In the genomic region with DNA sequence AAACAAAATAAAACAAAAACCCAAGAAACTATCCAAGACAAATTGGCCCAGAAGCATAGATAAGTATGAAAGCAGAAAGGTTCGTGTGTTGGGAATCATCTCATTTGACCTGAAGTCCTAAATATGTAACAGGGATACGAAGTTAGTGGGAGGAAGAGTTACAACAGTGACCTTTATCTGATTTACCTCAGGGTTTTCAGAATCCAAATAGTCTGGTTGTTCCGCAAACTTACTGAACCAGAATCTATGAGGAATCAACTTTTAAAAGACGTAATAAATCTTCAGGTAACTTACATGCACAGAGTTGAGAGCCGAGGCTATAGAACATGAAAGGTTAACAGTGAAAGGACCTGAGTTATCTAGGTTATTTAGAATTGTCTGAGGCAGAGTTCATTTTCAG, we compare ENCODE assay signal across 26 mouse cellular contexts. TPM values are rescaled to one million over a fixed set of nuclear protein-coding genes. Genes with fewer than 3 reads are reported as not detected.
A peak's percentile ranks its signal among the peaks of the same experiment; 100 is the strongest.
DNase-seq lines count a peak whose midpoint lies in the region; ATAC-seq and TF ChIP-seq lines count a peak whose summit lies in the region.
"Had no signal": no experiment of that assay in that cellular context is flagged by ENCODE, and none has a peak within 500 bp of the region (broad histone marks: within the 10 kb centered on the region; RNA-seq: fewer than 3 reads in every experiment).

No protein-coding gene starts in this region.

- no peak for TF ChIP-seq EP300 in liver, postnatal 0 days (IDR thresholded peaks at IDR 0.05; ENCODE audit: low read depth)
- TF ChIP-seq EP300 in heart, adult 2 months (IDR thresholded peaks at IDR 0.05; ENCODE audit: insufficient read depth, low read depth, low read length) = no peak

- 81% methylated on average over 5 of the region's 5 CpGs for WGBS in liver, postnatal 0 days (ENCODE audit: insufficient replicate concordance)
- WGBS in liver, embryonic 11.5 days = 85% methylated on average over 5 of the region's 5 CpGs
- 92% methylated on average over 5 of the region's 5 CpGs for WGBS in heart, adult 2 months

- TF ChIP-seq POLR2A in heart, adult 2 months (IDR thresholded peaks at IDR 0.05; ENCODE audit: insufficient read depth, low read depth, low read length) = no peak

- no peaks in the 10 kb centered on the region for H3K79me2 ChIP-seq in heart, adult 2 months (replicated peaks; ENCODE audit: control insufficient read depth, insufficient read depth, low read length)

- peaks cover 13% of the 10 kb centered on the region for H3K4me1 ChIP-seq in liver, postnatal 0 days (ENCODE audit: insufficient read depth)
- peaks cover 7% of the 10 kb centered on the region for H3K4me1 ChIP-seq in liver, embryonic 11.5 days (replicated peaks; ENCODE audit: control insufficient read depth, insufficient read depth, low read length)
- peaks cover 2% of the 10 kb centered on the region for H3K4me1 ChIP-seq in heart, adult 2 months (ENCODE audit: control insufficient read depth, insufficient read depth, low read length)

- no peak for TF ChIP-seq CTCF in liver, postnatal 0 days (IDR thresholded peaks at IDR 0.05; ENCODE audit: low read depth)
- TF ChIP-seq CTCF in heart, adult 2 months (IDR thresholded peaks at IDR 0.05) = no peak

- intact Hi-C loops in gastrocnemius, postnatal 14 days (cut with DNase I; ENCODE audit: low total_unique reads) = no loop called here
- intact Hi-C loops in heart, adult 2 months (cut with DNase I) = no loop called here

- ATAC-seq in liver, postnatal 0 days = no peak
- ATAC-seq in liver, embryonic 11.5 days (replicated peaks; ENCODE audit: low FRiP score) = no peak
- ATAC-seq: forebrain, embryonic 14.5 days; forebrain, embryonic 16.5 days had no signal

- no peaks in the 10 kb centered on the region for H3K27me3 ChIP-seq in liver, postnatal 0 days (ENCODE audit: insufficient read depth, low read length)
- no peaks in the 10 kb centered on the region for H3K27me3 ChIP-seq in liver, embryonic 11.5 days (replicated peaks; ENCODE audit: control insufficient read depth, insufficient read depth, low read length)
- no peaks in the 10 kb centered on the region for H3K27me3 ChIP-seq in heart, adult 2 months (ENCODE audit: control insufficient read depth, insufficient read depth, low read length)
- H3K27me3 ChIP-seq: embryonic facial prominence, embryonic 12.5 days; forebrain, embryonic 12.5 days had no signal

- no peaks in the 10 kb centered on the region; the same call in 1 of the 2 replicates for H3K36me3 ChIP-seq in liver, postnatal 0 days (replicated peaks; ENCODE audit: insufficient read depth, low read length)
- no peaks in the 10 kb centered on the region for H3K36me3 ChIP-seq in liver, embryonic 11.5 days (ENCODE audit: control insufficient read depth, insufficient read depth, low read length)
- peaks cover 3% of the 10 kb centered on the region; the same call in 1 of the 2 replicates for H3K36me3 ChIP-seq in heart, adult 2 months (ENCODE audit: control insufficient read depth, insufficient read depth, low read length)
- H3K36me3 ChIP-seq: embryonic facial prominence, embryonic 12.5 days; forebrain, embryonic 10.5 days; forebrain, embryonic 12.5 days had no signal

- no peak overlapping the region for H3K4me3 ChIP-seq in liver, postnatal 0 days (ENCODE audit: low read depth, low read length)
- H3K4me3 ChIP-seq in liver, embryonic 11.5 days (ENCODE audit: low read depth, low read length) = no peak overlapping the region
- H3K4me3 ChIP-seq in heart, adult 2 months = no peak overlapping the region
- H3K4me3 ChIP-seq: embryonic facial prominence, embryonic 10.5 days; embryonic facial prominence, embryonic 12.5 days; forebrain, embryonic 10.5 days; forebrain, embryonic 12.5 days had no signal

- no peak overlapping the region for H3K4me2 ChIP-seq in liver, postnatal 0 days (ENCODE audit: low read depth, low read length)
- H3K4me2 ChIP-seq in liver, embryonic 11.5 days = no peak overlapping the region
- H3K4me2 ChIP-seq: embryonic facial prominence, embryonic 12.5 days; forebrain, embryonic 12.5 days had no signal

- no peak for DNase-seq in liver, postnatal 0 days
- no peak for DNase-seq in liver, embryonic 11.5 days (ENCODE audit: low spot score)
- DNase-seq in fat pad, adult 2 months (ENCODE audit: extremely low read depth, low read depth, low spot score) = peak; percentile 93
- DNase-seq in gastrocnemius, postnatal 14 days = no peak
- DNase-seq in heart, adult 2 months = no peak
- DNase-seq: adrenal gland, adult 2 months; adrenal gland, postnatal 10 days; adrenal gland, postnatal 25 days; cerebellum, adult 11-12 months; cerebellum, adult 2 months; cerebellum, adult 9-10 months; cerebellum, postnatal 10 days; cerebellum, postnatal 25 days had no signal

- H3K9me3 ChIP-seq in liver, postnatal 0 days (ENCODE audit: low read length) = no peaks in the 10 kb centered on the region
- H3K9me3 ChIP-seq in liver, embryonic 11.5 days (ENCODE audit: control insufficient read depth, low read length) = no peaks in the 10 kb centered on the region
- H3K9me3 ChIP-seq: embryonic facial prominence, embryonic 10.5 days; embryonic facial prominence, embryonic 12.5 days; forebrain, embryonic 10.5 days; forebrain, embryonic 12.5 days had no signal

- H3K9ac ChIP-seq in liver, postnatal 0 days (replicated peaks) = no peak overlapping the region
- no peak overlapping the region for H3K9ac ChIP-seq in liver, embryonic 11.5 days (ENCODE audit: low read depth, low read length)
- H3K9ac ChIP-seq in heart, adult 2 months (ENCODE audit: low read depth, low read length) = no peak overlapping the region
- H3K9ac ChIP-seq: embryonic facial prominence, embryonic 12.5 days; forebrain, embryonic 12.5 days had no signal

- 0 out of 2 replicates have a peak overlapping the region, but pooled peaks have one; percentile 19 for H3K27ac ChIP-seq in liver, postnatal 0 days (ENCODE audit: low read depth)
- no peak overlapping the region for H3K27ac ChIP-seq in liver, embryonic 11.5 days (ENCODE audit: low read depth, low read length)
- H3K27ac ChIP-seq in heart, adult 2 months = no peak overlapping the region
- H3K27ac ChIP-seq: embryonic facial prominence, embryonic 10.5 days; embryonic facial prominence, embryonic 12.5 days; forebrain, embryonic 10.5 days; forebrain, embryonic 12.5 days had no signal

RNA-seq across cellular contexts. Expression of a gene that starts 2.4 kb away (rescaled TPM):
- polyA plus RNA-seq in liver, postnatal 0 days (2015; fragmentation: Nextera tagmentation; extraction: Ambion mirVana) = 4.1 and 4.6 TPM in 2 replicates
- polyA plus RNA-seq in liver, embryonic 11.5 days (2014; fragmentation: Nextera tagmentation; extraction: Ambion mirVana) = 12.7 and 13.0 TPM in 2 replicates
- total RNA-seq in gastrocnemius, postnatal 14 days (2021) = 1 to 10 TPM; 4.8 to 5.8 TPM
- total RNA-seq in heart, adult 2 months (2021) = 1 to 10 TPM; 3.5 to 5.0 TPM
- 2.8 and 5.5 TPM in 2 replicates for polyA plus RNA-seq in heart, adult 2 months (2012; rRNA removed)

RNA-seq across cellular contexts. Expression of a gene that starts 2.9 kb away (rescaled TPM):
- 8.1 and 11.3 TPM in 2 replicates for polyA plus RNA-seq in liver, postnatal 0 days (2015; fragmentation: Nextera tagmentation; extraction: Ambion mirVana)
- polyA plus RNA-seq in liver, embryonic 11.5 days (2014; fragmentation: Nextera tagmentation; extraction: Ambion mirVana) = 7.7 and 9.3 TPM in 2 replicates
- 1 to 10 TPM; 5.6 to 7.4 TPM for total RNA-seq in gastrocnemius, postnatal 14 days (2021)
- 1 to 10 TPM; 8.8 to 9.3 TPM for total RNA-seq in heart, adult 2 months (2021)
- 5.4 and 7.5 TPM in 2 replicates for polyA plus RNA-seq in heart, adult 2 months (2012; rRNA removed)

RNA-seq across cellular contexts. Expression of a gene that starts 27.4 kb away (rescaled TPM):
- polyA plus RNA-seq in liver, postnatal 0 days (2015; fragmentation: Nextera tagmentation; extraction: Ambion mirVana) = 0.32 and 0.65 TPM in 2 replicates
- polyA plus RNA-seq in liver, embryonic 11.5 days (2014; fragmentation: Nextera tagmentation; extraction: Ambion mirVana) = 1.8 and 3.1 TPM in 2 replicates
- total RNA-seq in gastrocnemius, postnatal 14 days (2021) = 1 to 10 TPM; 3.6 TPM
- 1 to 10 TPM; 2.0 to 3.1 TPM for total RNA-seq in heart, adult 2 months (2021)
- 1.3 and 2.4 TPM in 2 replicates for polyA plus RNA-seq in heart, adult 2 months (2012; rRNA removed)

RNA-seq across cellular contexts. Expression of a gene that starts 52.2 kb away (rescaled TPM):
- polyA plus RNA-seq in liver, postnatal 0 days (2015; fragmentation: Nextera tagmentation; extraction: Ambion mirVana) = not detected in 2 replicates
- not detected in 2 replicates for polyA plus RNA-seq in liver, embryonic 11.5 days (2014; fragmentation: Nextera tagmentation; extraction: Ambion mirVana)
- not detected for total RNA-seq in gastrocnemius, postnatal 14 days (2021)
- total RNA-seq in heart, adult 2 months (2021) = not detected
- 0.14 and 0.15 TPM in 2 replicates for polyA plus RNA-seq in heart, adult 2 months (2012; rRNA removed)
- total RNA-seq: adrenal gland, adult 2 months; adrenal gland, postnatal 10 days; adrenal gland, postnatal 25 days; adrenal gland, postnatal 4 days; ES-E14; MEL had no signal
- polyA plus RNA-seq: adrenal gland, adult 2 months; brain, embryonic 14.5 days; C2C12; cerebellum, adult 2 months; cortical plate, adult 2 months; embryonic facial prominence, embryonic 10.5 days; embryonic facial prominence, embryonic 12.5 days; embryonic facial prominence, embryonic 14.5 days; forebrain, embryonic 10.5 days; forebrain, embryonic 12.5 days; forebrain, embryonic 14.5 days; forebrain, embryonic 16.5 days had no signal

RNA-seq across cellular contexts. Expression of a gene that starts 55.1 kb away (rescaled TPM):
- polyA plus RNA-seq in liver, postnatal 0 days (2015; fragmentation: Nextera tagmentation; extraction: Ambion mirVana) = 10.6 and 11.1 TPM in 2 replicates
- 26.2 and 28.4 TPM in 2 replicates for polyA plus RNA-seq in liver, embryonic 11.5 days (2014; fragmentation: Nextera tagmentation; extraction: Ambion mirVana)
- 10 to 100 TPM; 12.6 to 14.2 TPM for total RNA-seq in gastrocnemius, postnatal 14 days (2021)
- 10 to 100 TPM; 11.3 to 12.1 TPM for total RNA-seq in heart, adult 2 months (2021)
- polyA plus RNA-seq in heart, adult 2 months (2012; rRNA removed) = 4.1 and 7.2 TPM in 2 replicates
